Mouse (Mus musculus): ENCODE data around the gene Zfp850. TPM values are rescaled to one million over a fixed set of nuclear protein-coding genes. Genes with fewer than 3 reads are reported as not detected.
A peak's percentile ranks its signal among the peaks of the same experiment; 100 is the strongest.
"Not testable (repeated sequence)": the region's sequence is repeated elsewhere in the genome, so short reads cannot be mapped to it uniquely, and the experiment has no call there.

The Zfp850 gene
- polyA plus RNA-seq, 1 experiment from 2014 or later, result 7.0 TPM

GRCm38 (mm10) chr7:27982197-27982596 lies 31.7 kb downstream of the Zfp850 start:
- peaks cover 16% of the 10 kb centered on the region for H3K4me1 ChIP-seq (ENCODE audit: control insufficient read depth, insufficient read depth, low read length)
- H3K9ac ChIP-seq (ENCODE audit: low read depth, low read length), result no peak overlapping the region
- no peak for ATAC-seq
- 77% methylated on average over 2 of the region's 2 CpGs for WGBS
- no peak overlapping the region for H3K4me3 ChIP-seq (ENCODE audit: low read depth, low read length)
- H3K27ac ChIP-seq (ENCODE audit: low read length), result no peak overlapping the region
- H3K36me3 ChIP-seq (ENCODE audit: control insufficient read depth, insufficient read depth, low read length), result peaks cover 14% of the 10 kb centered on the region
- no peaks in the 10 kb centered on the region for H3K27me3 ChIP-seq (ENCODE audit: control insufficient read depth, insufficient read depth, low read depth, low read length)
- H3K9me3 ChIP-seq (replicated peaks; ENCODE audit: control insufficient read depth, low read length, poor library complexity, severe bottlenecking), result peaks cover 33% of the 10 kb centered on the region
- no peak overlapping the region for H3K4me2 ChIP-seq (ENCODE audit: low read length)

GRCm38 (mm10) chr7:27978683-27979528 lies 35.0 kb downstream of the Zfp850 start, which contains the start of gene Zfp780b:
Gene Zfp780b (minus strand): TSS chr7:27979171.
- Histone ChIP-seq H3K27ac (ENCODE audit: low read length) (peak within 1 kb of the TSS; percentile 86), H3K9ac (ENCODE audit: low read depth, low read length) (peak within 1 kb of the TSS; percentile 88), H3K4me3 (ENCODE audit: low read depth, low read length) (peak within 1 kb of the TSS; percentile 86), H3K4me2 (ENCODE audit: low read length) (peak within 1 kb of the TSS; percentile 76), H3K36me3 (ENCODE audit: control insufficient read depth, insufficient read depth, low read length) (no peaks in the 10 kb centered on the region; the same call in 1 of the 2 replicates), H3K27me3 (ENCODE audit: control insufficient read depth, insufficient read depth, low read depth, low read length) (no peaks in the 10 kb centered on the region), H3K9me3 (replicated peaks; ENCODE audit: control insufficient read depth, low read length, poor library complexity, severe bottlenecking) (peaks cover 19% of the 10 kb centered on the region), H3K4me1 (ENCODE audit: control insufficient read depth, insufficient read depth, low read length) (peaks cover 17% of the 10 kb centered on the region)
- WGBS, result under 1% methylated on average over 29 of the region's 29 CpGs
- peak; percentile 84 for ATAC-seq

GRCm38 (mm10) chr7:27949451-27949850 lies 64.5 kb downstream of the Zfp850 start:
- not testable (repeated sequence) for ATAC-seq; H3K4me1 ChIP-seq (ENCODE audit: control insufficient read depth, insufficient read depth, low read length); H3K27me3 ChIP-seq (ENCODE audit: control insufficient read depth, insufficient read depth, low read depth, low read length); H3K9me3 ChIP-seq (replicated peaks; ENCODE audit: control insufficient read depth, low read length, poor library complexity, severe bottlenecking); H3K27ac ChIP-seq (ENCODE audit: low read length); H3K4me2 ChIP-seq (ENCODE audit: low read length); H3K36me3 ChIP-seq (ENCODE audit: control insufficient read depth, insufficient read depth, low read length); H3K9ac ChIP-seq (ENCODE audit: low read depth, low read length); H3K4me3 ChIP-seq (ENCODE audit: low read depth, low read length)
- WGBS, result 91% methylated on average over 13 of the region's 13 CpGs

GRCm38 (mm10) chr7:27941869-27942268 lies 72.0 kb downstream of the Zfp850 start:
- H3K4me3 ChIP-seq (ENCODE audit: low read depth, low read length); H3K27me3 ChIP-seq (ENCODE audit: control insufficient read depth, insufficient read depth, low read depth, low read length); H3K4me2 ChIP-seq (ENCODE audit: low read length); H3K9ac ChIP-seq (ENCODE audit: low read depth, low read length); H3K27ac ChIP-seq (ENCODE audit: low read length); H3K4me1 ChIP-seq (ENCODE audit: control insufficient read depth, insufficient read depth, low read length); H3K36me3 ChIP-seq (ENCODE audit: control insufficient read depth, insufficient read depth, low read length); ATAC-seq; H3K9me3 ChIP-seq (replicated peaks; ENCODE audit: control insufficient read depth, low read length, poor library complexity, severe bottlenecking): not testable (repeated sequence)
- WGBS, result 50% methylated on average over 5 of the region's 7 CpGs

Other genes with a start within 250 kb of the Zfp850 start
- 1.4 and 2.0 TPM in 2 replicates for gene Zfp626, start 206.9 kb downstream of the Zfp850 start, polyA plus RNA-seq (2015; fragmentation: Nextera tagmentation; extraction: Ambion mirVana)
- 10.8 and 12.1 TPM in 2 replicates for gene Zfp59, start 175.5 kb downstream of the Zfp850 start, polyA plus RNA-seq (2015; fragmentation: Nextera tagmentation; extraction: Ambion mirVana)
- gene Zfp607a, start 156.6 kb downstream of the Zfp850 start, polyA plus RNA-seq (2015; fragmentation: Nextera tagmentation; extraction: Ambion mirVana), result 1.1 and 1.2 TPM in 2 replicates
- 16.3 and 17.2 TPM in 2 replicates for gene Zfp974, start 84.7 kb downstream of the Zfp850 start, polyA plus RNA-seq (2015; fragmentation: Nextera tagmentation; extraction: Ambion mirVana)
- 31.1 and 36.9 TPM in 2 replicates for gene Zfp780b, start 34.9 kb downstream of the Zfp850 start, polyA plus RNA-seq (2015; fragmentation: Nextera tagmentation; extraction: Ambion mirVana)
- gene Psmc4, start 36.0 kb upstream of the Zfp850 start, polyA plus RNA-seq (2015; fragmentation: Nextera tagmentation; extraction: Ambion mirVana), result 277 and 280 TPM in 2 replicates
- gene Fcgbp, start 57.1 kb upstream of the Zfp850 start, polyA plus RNA-seq (2015; fragmentation: Nextera tagmentation; extraction: Ambion mirVana), result 0.26 and 0.31 TPM in 2 replicates
- gene 9530053A07Rik, start 115.4 kb upstream of the Zfp850 start, polyA plus RNA-seq (2015; fragmentation: Nextera tagmentation; extraction: Ambion mirVana), result 0.03 and 0.07 TPM in 2 replicates
- 69.8 and 72.4 TPM in 2 replicates for gene Fbl, start 155.6 kb upstream of the Zfp850 start, polyA plus RNA-seq (2015; fragmentation: Nextera tagmentation; extraction: Ambion mirVana)
- gene Dyrk1b, start 165.4 kb upstream of the Zfp850 start, polyA plus RNA-seq (2015; fragmentation: Nextera tagmentation; extraction: Ambion mirVana), result 10.2 and 12.1 TPM in 2 replicates

All from midbrain, embryonic 16.5 days (tissue).